ENCODE assay signal across 8 mouse cellular contexts in genomic region chrX:75415936-75416785, GRCm38 (mm10). TPM values are rescaled to one million over a fixed set of nuclear protein-coding genes. Genes with fewer than 3 reads are reported as not detected.
A peak's percentile ranks its signal among the peaks of the same experiment; 100 is the strongest.
DNase-seq lines count a peak whose midpoint lies in the region; ATAC-seq lines count a peak whose summit lies in the region.

Gene Cmc4, minus strand, starts transcription at chrX:75416584.
Gene Mtcp1, minus strand, starts transcription at chrX:75416588.
Gene Brcc3, plus strand, starts transcription at chrX:75416628.

- H3K27me3 ChIP-seq in forebrain, embryonic 10.5 days (ENCODE audit: poor library complexity, severe bottlenecking): no peaks in the 10 kb centered on the region
- H3K27me3 ChIP-seq in heart, embryonic 16.5 days (ENCODE audit: control insufficient read depth, insufficient read depth, low read length): no peaks in the 10 kb centered on the region
- H3K27me3 ChIP-seq in liver, embryonic 15.5 days: no peaks in the 10 kb centered on the region
- H3K27me3 ChIP-seq in neural tube, embryonic 12.5 days (replicated peaks): no peaks in the 10 kb centered on the region

- peak within 1 kb of the TSS; percentile 73 for H3K4me2 ChIP-seq in heart, embryonic 16.5 days (ENCODE audit: low read depth, low read length)
- H3K4me2 ChIP-seq in liver, embryonic 15.5 days: peak within 1 kb of the TSS; percentile 57
- H3K4me2 ChIP-seq in neural tube, embryonic 12.5 days (replicated peaks): peak within 1 kb of the TSS; percentile 50

- ATAC-seq in heart, embryonic 16.5 days (replicated peaks; ENCODE audit: extremely low read depth, insufficient read depth, low FRiP score): peak; percentile 99
- peak; percentile 98 for ATAC-seq in liver, embryonic 15.5 days (ENCODE audit: insufficient read depth)
- ATAC-seq in neural tube, embryonic 12.5 days (ENCODE audit: low FRiP score, low read depth): peak; percentile 100

- H3K9me3 ChIP-seq in forebrain, embryonic 10.5 days: no peaks in the 10 kb centered on the region
- H3K9me3 ChIP-seq in heart, embryonic 16.5 days (replicated peaks; ENCODE audit: control insufficient read depth, low read length): no peaks in the 10 kb centered on the region
- no peaks in the 10 kb centered on the region for H3K9me3 ChIP-seq in liver, embryonic 15.5 days (replicated peaks)
- H3K9me3 ChIP-seq in neural tube, embryonic 12.5 days: no peaks in the 10 kb centered on the region

- DNase-seq in CD8-positive naive resting alpha-beta T cell, adult 2 months (ENCODE audit: low read depth in 2 of 2, low spot score in 2 of 2): peak; percentile 79
- peak; percentile 72 for DNase-seq in c-Kit-positive CD71-negative TER-119-negative erythroid progenitor cells, embryonic 14.5 days (ENCODE audit: low read depth)
- DNase-seq in forebrain, embryonic 10.5 days (ENCODE audit: extremely low spot score, low spot score): peak; percentile 82
- peak; percentile 92 for DNase-seq in kidney, postnatal 36 days
- peak; percentile 74 for DNase-seq in telencephalon, adult 2 months (ENCODE audit: low read depth, low spot score)

- H3K27ac ChIP-seq in forebrain, embryonic 10.5 days: peak within 1 kb of the TSS; percentile 90
- peak within 1 kb of the TSS; percentile 93 for H3K27ac ChIP-seq in heart, embryonic 16.5 days (ENCODE audit: low read length)
- H3K27ac ChIP-seq in liver, embryonic 15.5 days (replicated peaks): peak within 1 kb of the TSS; percentile 96
- H3K27ac ChIP-seq in neural tube, embryonic 12.5 days: peak within 1 kb of the TSS; percentile 64

- peak within 1 kb of the TSS; percentile 57 for H3K4me3 ChIP-seq in forebrain, embryonic 10.5 days
- peak within 1 kb of the TSS; percentile 67 for H3K4me3 ChIP-seq in heart, embryonic 16.5 days (ENCODE audit: low read length)
- H3K4me3 ChIP-seq in liver, embryonic 15.5 days (replicated peaks): peak within 1 kb of the TSS; percentile 66
- H3K4me3 ChIP-seq in neural tube, embryonic 12.5 days: peak within 1 kb of the TSS; percentile 45

- H3K9ac ChIP-seq in heart, embryonic 16.5 days (ENCODE audit: low read length): peak within 1 kb of the TSS; percentile 79
- peak within 1 kb of the TSS; percentile 64 for H3K9ac ChIP-seq in liver, embryonic 15.5 days
- peak within 1 kb of the TSS; percentile 62 for H3K9ac ChIP-seq in neural tube, embryonic 12.5 days

- 0 out of 2 replicates have a peak, but pooled peaks cover 3% of the 10 kb centered on the region for H3K4me1 ChIP-seq in forebrain, embryonic 10.5 days
- H3K4me1 ChIP-seq in heart, embryonic 16.5 days (ENCODE audit: control insufficient read depth, insufficient read depth, low read length): no peaks in the 10 kb centered on the region
- H3K4me1 ChIP-seq in liver, embryonic 15.5 days (replicated peaks): no peaks in the 10 kb centered on the region
- no peaks in the 10 kb centered on the region for H3K4me1 ChIP-seq in neural tube, embryonic 12.5 days

- WGBS in forebrain, embryonic 10.5 days: 11% methylated on average over 52 of the region's 52 CpGs
- WGBS in heart, embryonic 16.5 days: 10% methylated on average over 52 of the region's 52 CpGs
- 15% methylated on average over 52 of the region's 52 CpGs for WGBS in liver, embryonic 15.5 days (ENCODE audit: insufficient replicate concordance)
- WGBS in neural tube, embryonic 12.5 days: 17% methylated on average over 52 of the region's 52 CpGs

- peaks cover 4% of the 10 kb centered on the region; the same call in 1 of the 2 replicates for H3K36me3 ChIP-seq in forebrain, embryonic 10.5 days (replicated peaks)
- H3K36me3 ChIP-seq in heart, embryonic 16.5 days (ENCODE audit: control insufficient read depth, insufficient read depth): no peaks in the 10 kb centered on the region
- H3K36me3 ChIP-seq in liver, embryonic 15.5 days (replicated peaks): no peaks in the 10 kb centered on the region; the same call in 1 of the 2 replicates
- no peaks in the 10 kb centered on the region for H3K36me3 ChIP-seq in neural tube, embryonic 12.5 days

RNA-seq across cellular contexts. Expression of gene Cmc4, which starts in this region (rescaled TPM):
- polyA plus RNA-seq in forebrain, embryonic 10.5 days (2016; fragmentation: Nextera tagmentation; extraction: Ambion mirVana): 14.7 and 15.9 TPM in 2 replicates
- polyA plus RNA-seq in heart, embryonic 16.5 days (2015; fragmentation: Nextera tagmentation; extraction: Ambion mirVana): 18.2 and 22.0 TPM in 2 replicates
- 10.2 and 12.9 TPM in 2 replicates for polyA plus RNA-seq in liver, embryonic 15.5 days (2015; fragmentation: Nextera tagmentation; extraction: Ambion mirVana)
- 18.2 and 21.5 TPM in 2 replicates for polyA plus RNA-seq in neural tube, embryonic 12.5 days (2016; fragmentation: Nextera tagmentation; extraction: Ambion mirVana)

RNA-seq across cellular contexts. Expression of gene Mtcp1, which starts in this region (rescaled TPM):
- 9.1 and 9.3 TPM in 2 replicates for polyA plus RNA-seq in forebrain, embryonic 10.5 days (2016; fragmentation: Nextera tagmentation; extraction: Ambion mirVana)
- 6.4 and 7.3 TPM in 2 replicates for polyA plus RNA-seq in heart, embryonic 16.5 days (2015; fragmentation: Nextera tagmentation; extraction: Ambion mirVana)
- polyA plus RNA-seq in liver, embryonic 15.5 days (2015; fragmentation: Nextera tagmentation; extraction: Ambion mirVana): 5.0 and 5.8 TPM in 2 replicates
- 8.6 and 9.6 TPM in 2 replicates for polyA plus RNA-seq in neural tube, embryonic 12.5 days (2016; fragmentation: Nextera tagmentation; extraction: Ambion mirVana)

RNA-seq across cellular contexts. Expression of gene Brcc3, which starts in this region (rescaled TPM):
- 75.7 and 84.5 TPM in 2 replicates for polyA plus RNA-seq in forebrain, embryonic 10.5 days (2016; fragmentation: Nextera tagmentation; extraction: Ambion mirVana)
- 54.3 and 54.4 TPM in 2 replicates for polyA plus RNA-seq in heart, embryonic 16.5 days (2015; fragmentation: Nextera tagmentation; extraction: Ambion mirVana)
- polyA plus RNA-seq in liver, embryonic 15.5 days (2015; fragmentation: Nextera tagmentation; extraction: Ambion mirVana): 30.4 and 35.1 TPM in 2 replicates
- 52.8 and 52.9 TPM in 2 replicates for polyA plus RNA-seq in neural tube, embryonic 12.5 days (2016; fragmentation: Nextera tagmentation; extraction: Ambion mirVana)

Comparison
In these comparisons a context has a peak if more than half of its experiments do, and no peak if none do; other contexts are left out.
1. Peak in every context shown above with its lines: DNase-seq, ATAC-seq, H3K4me3 ChIP-seq and H3K27ac ChIP-seq.